Mouse (Mus musculus): ENCODE measurements around the gene Treml2.

GRCm38 (mm10) chr17:48299756-48300155 lies 458 bp downstream of the Treml2 start:
- TF ChIP-seq CTCF (IDR thresholded peaks at IDR 0.05; ENCODE audit: low read depth, low read length) = no peak
- no peak for TF ChIP-seq POLR2A (IDR thresholded peaks at IDR 0.05; ENCODE audit: borderline replicate concordance, low read depth, low read length)
